Mouse (Mus musculus): ENCODE measurements around the gene Eaf2. TPM values are rescaled to one million over a fixed set of nuclear protein-coding genes. Genes with fewer than 3 reads are reported as not detected.

The Eaf2 gene
- total and polyA plus RNA-seq, 3 experiments = 3.5 to 7.4 (median 5.0) TPM

DNA sequence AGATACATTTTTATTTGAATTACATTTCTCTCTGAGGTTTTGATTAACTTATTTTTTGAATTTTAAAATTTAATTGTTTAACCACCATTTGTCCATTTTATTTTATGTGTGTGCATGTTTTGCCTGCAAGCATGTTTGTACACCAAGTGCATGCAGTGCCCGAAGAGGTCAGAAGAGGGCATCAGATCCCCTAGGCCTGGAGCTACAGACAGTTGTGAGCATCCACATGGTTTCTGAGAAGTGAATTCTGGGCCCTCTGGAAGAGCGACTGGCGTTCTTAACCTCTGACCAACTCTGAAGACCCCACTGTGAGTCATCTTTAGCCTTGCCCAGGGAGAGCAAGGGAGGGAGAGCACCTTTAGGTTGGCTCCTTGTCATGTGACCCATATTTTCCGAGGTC is 10.1 kb upstream of the Eaf2 start:
- Histone ChIP-seq H3K79me2 (replicated peaks; ENCODE audit: control insufficient read depth, extremely low read depth, insufficient read depth, poor library complexity, severe bottlenecking) (peaks cover 2% of the 10 kb centered on the region), H3K27me3 (replicated peaks) (no peaks in the 10 kb centered on the region), H3K4me1 (ENCODE audit: control insufficient read depth in 1 of 2, insufficient read depth in 2 of 2) (peaks cover 2 to 14% of the 10 kb centered on the region in 2 experiments; a peak in 3 of 4 replicates), H3K9me3 (replicated peaks; ENCODE audit: low read length) (no peaks in the 10 kb centered on the region), H3K9ac (ENCODE audit: insufficient read depth, low read depth) (no peak overlapping the region), H3K4me3 (replicated peaks in 1 of 3; ENCODE audit: low read depth in 2 of 3, low read length in 2 of 3, poor library complexity in 1 of 3) (no peak overlapping the region), H3K36me3 (replicated peaks in 1 of 2; ENCODE audit: control insufficient read depth in 1 of 2, insufficient read depth in 1 of 2, low read length in 1 of 2) (peaks cover 27 to 49% of the 10 kb centered on the region in 2 experiments), H3K4me2 (ENCODE audit: insufficient read depth, low read depth, poor library complexity, severe bottlenecking) (no peak overlapping the region), H3K27ac (ENCODE audit: insufficient read depth, low read depth) (no peak overlapping the region)
- TF ChIP-seq SIN3A (IDR thresholded peaks at IDR 0.05; ENCODE audit: low read length) (peak; percentile 44; the same call in 1 of the 2 replicates), BHLHE40 (IDR thresholded peaks at IDR 0.05; ENCODE audit: low read depth, low read length) (no peak), MYC (IDR thresholded peaks at IDR 0.05; ENCODE audit: low read depth, low read length) (peak; percentile 94), TBP (conservative IDR thresholded peaks at IDR 0.05; ENCODE audit: low read depth, low read length) (no peak), NELFE (IDR thresholded peaks at IDR 0.05; ENCODE audit: low read depth, low read length) (no peak), RAD21 (IDR thresholded peaks at IDR 0.05; ENCODE audit: low read depth, low read length) (peak; percentile 85), MAX (IDR thresholded peaks at IDR 0.05; ENCODE audit: low read length) (peak; percentile 78), SMC3 (IDR thresholded peaks at IDR 0.05; ENCODE audit: low read depth, low read length) (peak; percentile 94), RCOR1 (conservative IDR thresholded peaks at IDR 0.05; ENCODE audit: low read depth, low read length) (no peak), ZC3H11A (IDR thresholded peaks at IDR 0.05; ENCODE audit: low read depth, low read length) (peak; percentile 46), CTCF (conservative IDR thresholded peaks at IDR 0.05 in 1 of 2, IDR thresholded peaks at IDR 0.05 in 1 of 2; ENCODE audit: low read depth in 2 of 2, low read length in 2 of 2) (peak; percentile 73 to 91), MXI1 (IDR thresholded peaks at IDR 0.05; ENCODE audit: low read depth, low read length) (peak; percentile 64; the same call in 1 of the 2 replicates), USF2 (conservative IDR thresholded peaks at IDR 0.05; ENCODE audit: low read depth, low read length) (no peak), USF1 (IDR thresholded peaks at IDR 0.05; ENCODE audit: low read depth, low read length) (peak; percentile 47; the same call in 1 of the 2 replicates)
- in situ Hi-C loops (cut with MboI; ENCODE audit: low pct_ligation_motif_present, low pct_unique_long_range_greater_than_20kb, low sequenced_read_pairs) = loop anchor here (5.0 kb wide), 1 partner anchor 107 kb away; the partner anchor contains the start of gene Fbxo40
- peak; percentile 90 for DNase-seq (ENCODE audit: extremely low read depth)
- dilution Hi-C loops (cut with MboI; ENCODE audit: extremely low pct_ligation_motif_present, extremely low pct_unique_long_range_greater_than_20kb, low sequenced_read_pairs) = no loop called here

DNA sequence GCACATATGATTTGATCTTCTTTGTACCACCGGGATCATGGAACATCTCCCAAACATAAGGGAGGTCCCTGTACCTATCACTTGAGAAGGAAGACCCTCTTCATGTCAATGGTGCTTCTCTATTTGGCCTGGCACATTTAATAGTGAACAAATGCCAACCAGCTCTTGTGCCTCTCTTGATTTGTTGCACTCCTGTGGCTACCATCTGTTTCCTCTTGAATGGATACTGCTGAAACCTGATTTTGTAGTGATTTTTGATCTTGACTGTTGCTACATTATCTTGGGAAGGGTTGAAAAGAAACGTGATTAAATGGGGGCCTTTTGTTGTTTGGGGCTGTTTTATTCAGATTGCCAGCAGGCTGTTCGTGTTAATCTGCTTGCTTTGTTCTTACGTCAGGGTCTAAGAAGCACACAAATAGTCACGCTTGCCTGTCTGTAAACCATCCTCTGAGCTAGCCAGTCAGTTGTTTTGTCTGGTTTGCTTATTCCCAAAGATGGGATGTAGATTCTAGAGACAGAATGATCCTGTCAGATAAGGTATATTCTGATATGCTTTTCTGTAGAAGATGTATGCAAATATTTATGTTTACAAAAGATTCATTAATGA is 8.0 kb upstream of the Eaf2 start:
- Histone ChIP-seq H3K27me3 (replicated peaks) (no peaks in the 10 kb centered on the region), H3K9ac (ENCODE audit: insufficient read depth, low read depth) (no peak overlapping the region), H3K9me3 (replicated peaks; ENCODE audit: low read length) (no peaks in the 10 kb centered on the region), H3K4me2 (ENCODE audit: insufficient read depth, low read depth, poor library complexity, severe bottlenecking) (no peak overlapping the region), H3K36me3 (replicated peaks in 1 of 2; ENCODE audit: control insufficient read depth in 1 of 2, insufficient read depth in 1 of 2, low read length in 1 of 2) (peaks cover 14 to 33% of the 10 kb centered on the region in 2 experiments), H3K4me1 (ENCODE audit: control insufficient read depth in 1 of 2, insufficient read depth in 2 of 2) (peaks cover 2 to 14% of the 10 kb centered on the region in 2 experiments; a peak in 3 of 4 replicates), H3K4me3 (replicated peaks in 1 of 3; ENCODE audit: low read depth in 2 of 3, low read length in 2 of 3, poor library complexity in 1 of 3) (no peak overlapping the region), H3K27ac (ENCODE audit: insufficient read depth, low read depth) (no peak overlapping the region), H3K79me2 (replicated peaks; ENCODE audit: control insufficient read depth, extremely low read depth, insufficient read depth, poor library complexity, severe bottlenecking) (peaks cover 13% of the 10 kb centered on the region)
- no peak for DNase-seq (ENCODE audit: extremely low read depth)
- in situ Hi-C loops (cut with MboI; ENCODE audit: low pct_ligation_motif_present, low pct_unique_long_range_greater_than_20kb, low sequenced_read_pairs) = no loop called here
- dilution Hi-C loops (cut with MboI; ENCODE audit: extremely low pct_ligation_motif_present, extremely low pct_unique_long_range_greater_than_20kb, low sequenced_read_pairs) = no loop called here
- no peak for TF ChIP-seq ZMIZ1 (IDR thresholded peaks at IDR 0.05; ENCODE audit: low read depth, low read length)
- TF ChIP-seq ZNF384 (IDR thresholded peaks at IDR 0.05; ENCODE audit: low read depth, low read length) = no peak
- TF ChIP-seq ZC3H11A (IDR thresholded peaks at IDR 0.05; ENCODE audit: low read depth, low read length) = no peak
- TF ChIP-seq MEF2A (IDR thresholded peaks at IDR 0.05; ENCODE audit: borderline replicate concordance, low read depth, low read length) = no peak
